Mouse (Mus musculus) bone marrow, adult 2 months (tissue): Measurements from ENCODE around the gene Qpct.

Experiments
- CTCF ChIP-seq: fragments of 200-500 bp; IDR thresholded peaks from 2 replicates; pipeline ENCODE4 v1.5.1; 2011; ENCODE audit warnings: low read length, control low read depth; ENCODE audit not compliant: control insufficient read depth, insufficient read depth
- POLR2A ChIP-seq: fragments of 200-500 bp; IDR thresholded peaks from 2 replicates; pipeline ENCODE4 v1.6.1; 2011; ENCODE audit warnings: low read depth, mild to moderate bottlenecking, control low read depth, low read length, borderline replicate concordance; ENCODE audit not compliant: control insufficient read depth

- no peak for TF ChIP-seq POLR2A
- no peak for TF ChIP-seq CTCF
Measured at GRCm38 (mm10) chr17:79013625-79014024, 38.1 kb upstream of the Qpct start.
